ENCODE assay signal across 6 mouse cellular contexts in the genomic region with DNA sequence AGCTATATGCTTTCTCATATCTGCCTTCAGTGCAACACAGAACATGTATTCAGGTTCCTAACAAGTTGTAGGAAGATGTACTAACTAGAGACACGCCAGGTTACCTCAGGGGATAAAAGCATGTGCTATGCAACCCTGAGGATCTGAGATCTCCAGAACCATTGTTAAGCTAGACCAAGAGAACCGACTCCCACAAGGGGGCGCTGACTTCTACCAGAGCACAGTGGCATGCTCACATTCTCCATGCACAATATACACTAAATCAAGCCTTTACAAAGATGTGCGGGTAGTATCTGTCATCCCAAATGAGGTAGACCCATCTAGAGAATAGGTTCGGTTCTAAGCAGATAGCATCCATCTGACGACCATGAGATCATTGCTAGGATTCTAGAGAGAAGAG. TPM values are rescaled to one million over a fixed set of nuclear protein-coding genes. Genes with fewer than 3 reads are reported as not detected.
ATAC-seq and TF ChIP-seq lines count a peak whose summit lies in the region.
"Not testable (repeated sequence)": the region's sequence is repeated elsewhere in the genome, so short reads cannot be mapped to it uniquely, and the experiment has no call there.
"Had no signal": no experiment of that assay in that cellular context is flagged by ENCODE, and none has a peak within 500 bp of the region (broad histone marks: within the 10 kb centered on the region; RNA-seq: fewer than 3 reads in every experiment).

No protein-coding gene starts in this region.

- not testable (repeated sequence) for H3K4me3 ChIP-seq in intestine, postnatal 0 days (ENCODE audit: low read depth, low read length)

- ATAC-seq in common myeloid progenitor, adult 5-6 weeks (replicated peaks; ENCODE audit: low read depth, poor library complexity, severe bottlenecking): peak; percentile 81
- ATAC-seq in intestine, postnatal 0 days: not testable (repeated sequence)
- ATAC-seq in megakaryocyte progenitor cell, adult 5-6 weeks (replicated peaks; ENCODE audit: poor library complexity): peak; percentile 66; the same call in 1 of the 2 replicates
- ATAC-seq in monocyte, adult 5-6 weeks (replicated peaks; ENCODE audit: insufficient number of reproducible peaks, low FRiP score, low TSS enrichment, poor library complexity, severe bottlenecking): 0 out of 2 replicates have a peak, but pooled peaks have one; percentile 47

- not testable (repeated sequence) for H3K4me1 ChIP-seq in intestine, postnatal 0 days (replicated peaks; ENCODE audit: control insufficient read depth, insufficient read depth, low read length)

- H3K36me3 ChIP-seq in intestine, postnatal 0 days (ENCODE audit: control insufficient read depth, insufficient read depth): not testable (repeated sequence)

- H3K27me3 ChIP-seq in intestine, postnatal 0 days (replicated peaks; ENCODE audit: control insufficient read depth, insufficient read depth, low read length): not testable (repeated sequence)

- not testable (repeated sequence) for H3K9me3 ChIP-seq in intestine, postnatal 0 days (ENCODE audit: control insufficient read depth)

- H3K27ac ChIP-seq in intestine, postnatal 0 days (ENCODE audit: low read depth, low read length): not testable (repeated sequence)

- not testable (repeated sequence) for H3K9ac ChIP-seq in intestine, postnatal 0 days (ENCODE audit: low read depth, low read length)

- TF ChIP-seq CTCF in intestine, postnatal 0 days (IDR thresholded peaks at IDR 0.05; ENCODE audit: low read depth): peak; percentile 11; the same call in 1 of the 2 replicates

- 60% methylated on average over 2 of the region's 6 CpGs for WGBS in intestine, postnatal 0 days

- not testable (repeated sequence) for H3K4me2 ChIP-seq in intestine, postnatal 0 days (replicated peaks; ENCODE audit: low read depth)

RNA-seq across cellular contexts. Expression of gene Zfp799, which starts 26.7 kb away (rescaled TPM):
- total RNA-seq in common myeloid progenitor, adult 5-6 weeks (2017): 4.9 and 9.1 TPM in 2 replicates
- polyA plus RNA-seq in intestine, postnatal 0 days (2015; fragmentation: Nextera tagmentation; extraction: Ambion mirVana): 4.3 and 4.5 TPM in 2 replicates
- total RNA-seq in megakaryocyte progenitor cell, adult 5-6 weeks (2015): 4.9 and 7.9 TPM in 2 replicates
- total RNA-seq in megakaryocyte progenitor cell, adult 5-6 weeks (2017): 3.5 and 8.3 TPM in 2 replicates
- total RNA-seq in monocyte, adult 5-6 weeks (2017): 4.2 to 8.3 TPM (median 6.1 TPM) in 3 replicates
- polyA plus RNA-seq: erythroblast, embryonic 14.5 days had no signal

RNA-seq across cellular contexts. Expression of gene Zfp870, which starts 34.7 kb away (rescaled TPM):
- total RNA-seq in common myeloid progenitor, adult 5-6 weeks (2017): 2.5 and 7.3 TPM in 2 replicates
- polyA plus RNA-seq in intestine, postnatal 0 days (2015; fragmentation: Nextera tagmentation; extraction: Ambion mirVana): 2.9 and 3.0 TPM in 2 replicates
- 3.6 and 4.1 TPM in 2 replicates for total RNA-seq in megakaryocyte progenitor cell, adult 5-6 weeks (2015)
- 2.0 and 2.8 TPM in 2 replicates for total RNA-seq in megakaryocyte progenitor cell, adult 5-6 weeks (2017)
- total RNA-seq in monocyte, adult 5-6 weeks (2017): 6.6 to 8.9 TPM (median 8.6 TPM) in 3 replicates

RNA-seq across cellular contexts. Expression of gene Zfp811, which starts 47.0 kb away (rescaled TPM):
- not detected in 2 replicates for total RNA-seq in common myeloid progenitor, adult 5-6 weeks (2017)
- 0.86 and 1.5 TPM in 2 replicates for polyA plus RNA-seq in intestine, postnatal 0 days (2015; fragmentation: Nextera tagmentation; extraction: Ambion mirVana)
- total RNA-seq in megakaryocyte progenitor cell, adult 5-6 weeks (2015): not detected in 2 replicates
- total RNA-seq in megakaryocyte progenitor cell, adult 5-6 weeks (2017): not detected in 2 replicates
- total RNA-seq in monocyte, adult 5-6 weeks (2017): 0.19 TPM in 1 of 3 replicates, not detected in the others
- polyA plus RNA-seq: erythroblast, embryonic 14.5 days; G1E had no signal
